Mouse (Mus musculus) kidney, adult 2 months (tissue): Measurements from ENCODE around the gene Exoc5.

Experiments
- CTCF ChIP-seq: fragments of 200-500 bp; conservative IDR thresholded peaks from 2 replicates; pipeline ENCODE4 v1.5.1; 2011; ENCODE audit warnings: low read depth, mild to moderate bottlenecking, control low read depth, low read length, moderate library complexity, mixed read lengths; ENCODE audit not compliant: insufficient read depth, insufficient read length
- POLR2A ChIP-seq: fragments of 200-500 bp; IDR thresholded peaks from one replicate; pipeline ENCODE4 v1.6.1; 2011; ENCODE audit warnings: low read depth, low read length, control low read depth

- TF ChIP-seq POLR2A: no peak
- TF ChIP-seq CTCF: no peak
These were observed 12.4 kb upstream of the Exoc5 start for GRCm38 (mm10) chr14:49078820-49079219.
